Mouse (Mus musculus) lung, adult 2 months (tissue): ENCODE results near the gene Trak1.

Experiments
- CTCF ChIP-seq: fragments of 200-500 bp; IDR thresholded peaks from 2 replicates; pipeline ENCODE4 v1.5.1; 2011; ENCODE audit warnings: mild to moderate bottlenecking, low read length, control low read depth; ENCODE audit not compliant: insufficient read depth
- POLR2A ChIP-seq: fragments of 200-500 bp; IDR thresholded peaks from 2 replicates; pipeline ENCODE4 v1.6.1; 2011; ENCODE audit warnings: low read depth, mild to moderate bottlenecking, control low read depth, low read length, borderline replicate concordance; ENCODE audit errors: extremely low read depth

GRCm38 (mm10) chr9:121257106-121257505 is 40.2 kb upstream of the Trak1 start:
- TF ChIP-seq CTCF (no peak), POLR2A (no peak)
